Mouse (Mus musculus) liver, embryonic 14.5 days (tissue): ENCODE measurements around the gene Hoxb2. TPM values are rescaled to one million over a fixed set of nuclear protein-coding genes. Genes with fewer than 3 reads are reported as not detected.

Source experiments
- ATAC-seq: fragments of 200-750 bp; cut with Nextera tagmentation; 2 replicates; pipeline ENCODE4 v1.8.0; 2017; ENCODE audit warnings: moderate number of reproducible peaks, mild to moderate bottlenecking, moderate library complexity; ENCODE audit not compliant: insufficient read depth
- DNase-seq, 3 experiments: peaks; one replicate each; pipeline ENCODE4 v3.0.0-alpha.2; 2012 to 2013; ENCODE audit warnings: low read depth in 3 of 3, low spot score in 3 of 3
- H3K27ac ChIP-seq: fragments of 300-500 bp; sonication (generic); 2 replicates; pipeline ENCODE4 v1.5.1; 2014; ENCODE audit warnings: moderate library complexity, mild to moderate bottlenecking, control low read depth, inconsistent platforms
- H3K27me3 ChIP-seq: fragments of 300-500 bp; sonication (generic); 2 replicates; pipeline ENCODE4 v1.6.1; 2014; ENCODE audit warnings: mild to moderate bottlenecking, low read length, moderate library complexity; ENCODE audit not compliant: control insufficient read depth, insufficient read depth
- H3K36me3 ChIP-seq: fragments of 300-500 bp; sonication (generic); replicated peaks from 2 replicates; pipeline ENCODE4 v1.6.1; 2014; ENCODE audit warnings: low read depth; ENCODE audit not compliant: control insufficient read depth, insufficient read depth
- H3K4me1 ChIP-seq, 2 experiments: fragments of 200-500 bp in 1 of 2; fragments of 300-500 bp in 1 of 2; sonication (generic) in 1 of 2; replicated peaks; 2 replicates each; pipeline ENCODE4 v1.6.1; 2012 to 2014; ENCODE audit warnings: antibody characterized with exemption in 1 of 2, inconsistent platforms in 1 of 2, low read length in 1 of 2; ENCODE audit not compliant: control insufficient read depth in 2 of 2, insufficient read depth in 2 of 2
- H3K4me2 ChIP-seq: fragments of 300-500 bp; sonication (generic); 2 replicates; pipeline ENCODE4 v1.6.1; 2014; ENCODE audit warnings: low read depth, mild to moderate bottlenecking, control low read depth, moderate library complexity
- H3K4me3 ChIP-seq, 2 experiments: fragments of 200-500 bp in 1 of 2; fragments of 300-500 bp in 1 of 2; sonication (generic) in 1 of 2; 2 replicates each; pipeline ENCODE4 v1.5.1; 2012 to 2014; ENCODE audit warnings: low read depth in 2 of 2, low read length in 2 of 2, mild to moderate bottlenecking in 2 of 2, control low read depth in 1 of 2, inconsistent platforms in 1 of 2, moderate library complexity in 1 of 2; ENCODE audit not compliant: insufficient read depth in 1 of 2
- H3K9ac ChIP-seq: fragments of 300-500 bp; sonication (generic); replicated peaks from 2 replicates; pipeline ENCODE4 v1.6.1; 2014; ENCODE audit warnings: mild to moderate bottlenecking, control low read depth, moderate library complexity
- H3K9me3 ChIP-seq: fragments of 300-500 bp; sonication (generic); 2 replicates; pipeline ENCODE4 v1.6.1; 2016; ENCODE audit warnings: low read length, mixed read lengths; ENCODE audit not compliant: control insufficient read depth
- CTCF ChIP-seq: IDR thresholded peaks from 2 replicates; pipeline ENCODE4 v1.5.1; 2016; ENCODE audit warnings: antibody characterized with exemption, low read depth, control low read depth
- EP300 ChIP-seq: IDR thresholded peaks from 2 replicates; pipeline ENCODE4 v1.6.1; 2016; ENCODE audit warnings: antibody characterized with exemption, low read depth
- WGBS: fragments of 180-500 bp; shearing (Covaris S2); extraction: QIAGEN DNeasy Blood & Tissue Kit; methylation state at CpG from one replicate; pipeline ENCODE4 v1.1.7; 2014; ENCODE audit not compliant: insufficient replicate concordance; 5-methylcytosine and 5-hydroxymethylcytosine counted together
- polyA plus RNA-seq, 2 experiments: library from polyadenylated mRNA; depleted of rRNA in 1 of 2; stranded (reverse) in 1 of 2; unstranded in 1 of 2; fragments of >200 nt; fragmentation: Nextera tagmentation in 1 of 2; extraction: Ambion mirVana in 1 of 2; gene quantifications; 2 replicates each; pipeline versions ENCODE4 v1.2.1 to v1.2.3; 2012 to 2014

The Hoxb2 gene
- polyA plus RNA-seq, 2 experiments = 0.51 to 1.1 TPM

DNA sequence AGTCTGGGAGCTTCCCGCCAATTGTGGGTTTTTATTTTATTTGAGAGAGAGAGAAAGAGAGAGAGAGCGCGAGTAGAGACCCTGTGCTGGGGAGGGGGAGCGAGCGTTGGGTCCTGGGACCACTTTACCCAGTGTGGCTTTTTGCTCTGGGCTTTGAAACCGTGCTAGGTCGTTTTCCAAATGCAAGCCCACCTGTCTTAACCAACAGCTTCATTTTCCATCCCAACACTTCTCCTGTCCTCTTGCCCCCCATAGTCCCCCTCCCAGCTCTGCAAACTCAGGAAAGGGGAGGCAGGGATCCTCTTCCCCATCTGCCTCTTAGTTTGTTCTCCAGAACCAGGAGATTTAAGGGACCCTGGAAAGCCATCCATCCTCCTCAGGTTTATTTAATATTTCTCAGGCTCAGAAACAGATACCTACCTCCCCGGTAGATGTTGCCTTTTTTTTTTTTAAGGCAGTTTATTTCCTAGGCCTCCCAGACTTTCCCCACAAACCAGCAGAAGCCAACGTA lies 4.5 kb downstream of the Hoxb2 start:
- DNase-seq (no peak), ATAC-seq (no peak)
- WGBS = 14% methylated on average over 9 of the region's 9 CpGs
- no peaks in the 10 kb centered on the region for H3K36me3 ChIP-seq
- H3K4me3 ChIP-seq = no peak overlapping the region
- H3K27me3 ChIP-seq = peaks cover 54% of the 10 kb centered on the region
- TF ChIP-seq EP300 (no peak), CTCF (no peak)
- H3K4me2 ChIP-seq = no peak overlapping the region
- H3K27ac ChIP-seq = no peak overlapping the region
- no peaks in the 10 kb centered on the region for H3K4me1 ChIP-seq
- no peak overlapping the region for H3K9ac ChIP-seq
- H3K9me3 ChIP-seq = no peaks in the 10 kb centered on the region

DNA sequence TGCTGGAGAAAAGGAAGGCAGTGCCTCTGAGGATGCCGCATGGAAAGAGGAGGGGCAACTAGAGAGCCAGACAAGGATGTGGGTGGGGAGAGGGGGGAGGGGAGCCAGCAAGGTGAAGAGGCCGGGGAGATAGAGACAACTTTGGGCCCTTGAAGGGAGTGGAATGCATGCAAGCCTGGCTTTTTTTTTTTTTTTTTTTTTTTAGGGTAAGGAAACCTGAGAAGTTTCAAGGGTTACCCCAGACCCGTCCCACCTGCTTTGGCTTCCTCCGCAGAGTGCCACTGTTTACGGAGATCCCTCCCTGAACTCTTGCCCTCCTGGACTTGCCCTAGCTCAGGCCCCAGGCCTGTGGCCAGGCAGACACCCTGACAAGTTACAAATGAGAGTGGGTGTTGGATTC lies 13.5 kb downstream of the Hoxb2 start:
- Histone ChIP-seq H3K4me2 (no peak overlapping the region), H3K36me3 (no peaks in the 10 kb centered on the region), H3K27ac (no peak overlapping the region), H3K27me3 (peaks cover 53% of the 10 kb centered on the region), H3K9me3 (no peaks in the 10 kb centered on the region), H3K9ac (no peak overlapping the region), H3K4me3 (no peak overlapping the region), H3K4me1 (no peaks in the 10 kb centered on the region)
- WGBS = 13% methylated on average over 5 of the region's 5 CpGs
- DNase-seq = no peak
- TF ChIP-seq CTCF (no peak), EP300 (no peak)
- ATAC-seq = no peak

- H3K27ac ChIP-seq = no peak within 1 kb of the TSS
- no peaks in the 10 kb centered on the region for H3K9me3 ChIP-seq
- no peak within 1 kb of the TSS for H3K4me2 ChIP-seq
- TF ChIP-seq EP300 = no peak
- no peak for TF ChIP-seq CTCF
- WGBS = 10% methylated on average over 26 of the region's 26 CpGs
- no peak within 1 kb of the TSS for H3K9ac ChIP-seq
- ATAC-seq = no peak
- peaks cover 56% of the 10 kb centered on the region for H3K27me3 ChIP-seq
- no peaks in the 10 kb centered on the region for H3K36me3 ChIP-seq
- DNase-seq = no peak
- H3K4me1 ChIP-seq = no peaks in the 10 kb centered on the region
- H3K4me3 ChIP-seq = no peak within 1 kb of the TSS
Measured at GRCm38 (mm10) chr11:96365441-96366091, 15.2 kb downstream of the Hoxb2 start, which contains the start of gene Hoxb1. Gene Hoxb1 (plus strand): TSS chr11:96365752.

- Histone ChIP-seq H3K9ac (no peak overlapping the region), H3K27me3 (peaks cover 56% of the 10 kb centered on the region), H3K9me3 (no peaks in the 10 kb centered on the region), H3K4me2 (no peak overlapping the region), H3K4me1 (no peaks in the 10 kb centered on the region), H3K27ac (no peak overlapping the region), H3K36me3 (no peaks in the 10 kb centered on the region), H3K4me3 (no peak overlapping the region)
- ATAC-seq = no peak
- no peak for DNase-seq
- WGBS = 2% methylated on average over 47 of the region's 47 CpGs
- no peak for TF ChIP-seq EP300
Measured at GRCm38 (mm10) chr11:96366092-96367041, 16.0 kb downstream of the Hoxb2 start.

GRCm38 (mm10) chr11:96367141-96367540 lies 16.8 kb downstream of the Hoxb2 start:
- Histone ChIP-seq H3K4me2 (no peak overlapping the region), H3K9ac (no peak overlapping the region), H3K9me3 (no peaks in the 10 kb centered on the region), H3K36me3 (no peaks in the 10 kb centered on the region), H3K27me3 (peaks cover 60% of the 10 kb centered on the region), H3K4me3 (no peak overlapping the region), H3K4me1 (no peaks in the 10 kb centered on the region), H3K27ac (no peak overlapping the region)
- WGBS = 17% methylated on average over 6 of the region's 6 CpGs
- DNase-seq = no peak
- TF ChIP-seq EP300 (no peak), CTCF (no peak)
- ATAC-seq = no peak
